Mouse (Mus musculus) limb, embryonic 11.5 days (tissue): Measurements from ENCODE around the gene Gm4756. TPM values are rescaled to one million over a fixed set of nuclear protein-coding genes. Genes with fewer than 3 reads are reported as not detected.
"Not testable (repeated sequence)": the region's sequence is repeated elsewhere in the genome, so short reads cannot be mapped to it uniquely, and the experiment has no call there.

ENCODE experiments used
- ATAC-seq: fragments of 200-750 bp; cut with Nextera tagmentation; 2 replicates; pipeline ENCODE4 v1.8.0; 2017; ENCODE audit warnings: low read depth; ENCODE audit not compliant: insufficient number of reproducible peaks, low FRiP score, low TSS enrichment
- DNase-seq: peaks from one replicate; pipeline ENCODE4 v3.0.0-alpha.2; 2015; ENCODE audit warnings: low spot score
- H3K27ac ChIP-seq: fragments of 300-500 bp; sonication (generic); replicated peaks from 2 replicates; pipeline ENCODE4 v1.5.1; 2014; ENCODE audit warnings: low read depth, mild to moderate bottlenecking, low read length
- H3K27me3 ChIP-seq: fragments of 300-500 bp; sonication (generic); 2 replicates; pipeline ENCODE4 v1.6.1; 2014; ENCODE audit warnings: mild to moderate bottlenecking, low read length, mixed read lengths; ENCODE audit not compliant: control insufficient read depth, insufficient read depth
- H3K36me3 ChIP-seq: fragments of 300-500 bp; sonication (generic); 2 replicates; pipeline ENCODE4 v1.6.1; 2014; ENCODE audit warnings: mild to moderate bottlenecking, low read length, moderate library complexity, mixed read lengths; ENCODE audit not compliant: control insufficient read depth, insufficient read depth
- H3K4me1 ChIP-seq: fragments of 300-500 bp; sonication (generic); 2 replicates; pipeline ENCODE4 v1.6.1; 2014; ENCODE audit warnings: low read length, mixed read lengths; ENCODE audit not compliant: control insufficient read depth, insufficient read depth
- H3K4me2 ChIP-seq: fragments of 300-500 bp; sonication (generic); 2 replicates; pipeline ENCODE4 v1.6.1; 2014; ENCODE audit warnings: low read depth, mild to moderate bottlenecking, moderate library complexity; ENCODE audit not compliant: severe bottlenecking
- H3K4me3 ChIP-seq: fragments of 300-500 bp; sonication (generic); 2 replicates; pipeline ENCODE4 v1.5.1; 2014; ENCODE audit warnings: low read depth, low read length
- H3K9ac ChIP-seq: fragments of 300-500 bp; sonication (generic); 2 replicates; pipeline ENCODE4 v1.6.1; 2014; ENCODE audit warnings: mild to moderate bottlenecking, low read length
- H3K9me3 ChIP-seq: fragments of 300-500 bp; sonication (generic); 2 replicates; pipeline ENCODE4 v1.6.1; 2016; ENCODE audit warnings: low read length; ENCODE audit not compliant: control insufficient read depth
- WGBS: fragments of 180-500 bp; shearing (Covaris S2); extraction: QIAGEN DNeasy Blood & Tissue Kit; methylation state at CpG from one replicate; pipeline ENCODE4 v1.1.7; 2014; 5-methylcytosine and 5-hydroxymethylcytosine counted together
- polyA plus RNA-seq: library from polyadenylated mRNA; unstranded; fragments of >200 nt; fragmentation: Nextera tagmentation; extraction: Ambion mirVana; gene quantifications from 2 replicates; pipeline ENCODE4 v1.2.1, GENCODE M21; 2014

Gene Gm4756
- polyA plus RNA-seq = not detected in 2 replicates

DNA sequence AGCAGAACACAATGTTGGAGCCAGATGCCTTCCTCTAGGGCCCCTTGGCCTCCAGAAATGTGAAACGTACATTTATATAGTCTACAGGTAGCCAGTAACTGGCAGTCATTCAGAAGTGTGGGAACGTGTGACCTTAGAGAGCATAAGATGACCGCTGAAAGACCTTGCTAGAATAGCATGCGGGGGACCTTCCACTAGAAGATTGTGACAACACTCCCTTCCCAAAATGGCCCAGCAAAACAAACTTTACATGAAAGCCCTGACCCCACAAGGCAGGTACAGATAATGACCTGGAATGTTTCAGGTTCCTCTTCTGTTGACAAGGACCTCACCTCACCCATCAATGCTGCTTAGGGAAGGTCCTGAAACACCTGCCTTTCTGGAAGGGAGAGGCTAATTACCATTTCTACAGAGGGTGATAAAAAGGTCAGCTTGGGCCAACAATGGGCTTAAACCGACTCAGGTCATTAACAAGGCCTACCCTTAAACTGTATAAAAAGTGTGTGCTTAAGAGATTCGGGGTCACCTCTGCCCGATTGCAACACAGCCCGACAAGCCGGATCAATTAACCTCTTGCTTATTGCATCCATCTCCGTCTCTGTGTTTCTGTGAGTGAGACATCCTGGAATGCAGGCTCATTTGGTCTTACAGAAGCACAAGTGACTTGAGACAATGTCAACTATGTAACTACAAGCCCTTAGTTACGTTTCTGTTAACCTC is at the start of gene Gm4756:
Gene Gm4756 (minus strand): TSS at position 51 of the 720 bp plus-strand sequence.
- no peak within 1 kb of the TSS for H3K4me2 ChIP-seq
- H3K36me3 ChIP-seq = no peaks in the 10 kb centered on the region
- no peak within 1 kb of the TSS for H3K27ac ChIP-seq
- WGBS = 77% methylated on average over 11 of the region's 11 CpGs
- H3K27me3 ChIP-seq = no peaks in the 10 kb centered on the region
- H3K9me3 ChIP-seq = no peaks in the 10 kb centered on the region
- no peak within 1 kb of the TSS for H3K4me3 ChIP-seq
- no peak for ATAC-seq
- no peaks in the 10 kb centered on the region for H3K4me1 ChIP-seq
- no peak within 1 kb of the TSS for H3K9ac ChIP-seq
- no peak for DNase-seq

DNA sequence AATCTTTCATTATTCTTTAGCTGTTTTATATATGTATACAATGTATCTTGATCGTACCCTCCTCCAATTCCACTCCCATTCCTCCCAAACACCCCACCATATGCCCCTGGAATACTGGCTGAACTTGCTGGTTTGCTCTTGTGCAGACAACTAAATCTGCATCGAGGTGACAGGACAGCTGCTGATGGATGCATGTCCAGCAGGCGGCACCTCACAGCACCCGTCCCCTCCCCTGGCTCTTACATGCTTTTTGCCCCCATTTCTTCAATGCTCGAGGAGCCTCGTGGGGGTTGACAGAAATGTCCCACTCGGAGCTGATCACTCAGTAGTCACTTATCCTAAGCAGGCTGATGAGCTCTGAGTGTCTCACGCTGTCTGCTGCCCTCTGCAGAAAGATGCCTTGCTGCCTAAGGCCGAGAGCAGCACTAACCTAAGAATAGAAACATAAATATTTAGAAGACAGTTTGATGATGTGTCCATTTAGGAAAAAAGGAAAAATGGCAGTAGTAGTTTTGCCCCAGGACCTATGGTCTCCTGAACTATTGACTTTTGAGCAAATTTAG is 45.5 kb upstream of the Gm4756 start:
- Histone ChIP-seq H3K9ac (no peak overlapping the region), H3K4me3 (no peak overlapping the region), H3K4me1 (no peaks in the 10 kb centered on the region), H3K27ac (no peak overlapping the region), H3K36me3 (no peaks in the 10 kb centered on the region), H3K4me2 (no peak overlapping the region), H3K9me3 (no peaks in the 10 kb centered on the region), H3K27me3 (no peaks in the 10 kb centered on the region)
- ATAC-seq (no peak), DNase-seq (no peak)
- 56% methylated on average over 9 of the region's 9 CpGs for WGBS

DNA sequence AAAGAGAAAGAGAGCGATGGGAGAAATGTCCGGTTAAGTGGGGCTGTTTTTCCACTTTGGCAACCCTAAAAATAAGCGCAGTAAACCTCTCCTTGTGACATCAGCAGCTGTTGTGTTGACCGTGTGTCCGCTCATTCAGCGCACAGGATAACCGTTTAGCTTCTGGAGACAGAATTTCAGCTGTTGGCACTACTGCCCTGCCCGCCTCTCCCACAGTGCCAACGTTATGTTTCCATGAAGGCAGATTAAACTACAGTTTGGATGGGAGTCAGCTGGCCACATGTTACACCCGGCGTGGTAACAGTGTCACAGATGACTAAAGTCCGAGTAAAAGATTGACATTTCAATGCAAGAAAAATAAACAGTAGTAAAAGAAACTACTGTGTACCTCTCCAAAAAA is 45.0 kb upstream of the Gm4756 start:
- Histone ChIP-seq H3K4me2 (no peak overlapping the region), H3K9me3 (no peaks in the 10 kb centered on the region), H3K27me3 (no peaks in the 10 kb centered on the region), H3K4me3 (no peak overlapping the region), H3K4me1 (no peaks in the 10 kb centered on the region), H3K9ac (no peak overlapping the region), H3K27ac (no peak overlapping the region), H3K36me3 (no peaks in the 10 kb centered on the region)
- WGBS = 82% methylated on average over 12 of the region's 12 CpGs
- ATAC-seq (no peak), DNase-seq (no peak)

DNA sequence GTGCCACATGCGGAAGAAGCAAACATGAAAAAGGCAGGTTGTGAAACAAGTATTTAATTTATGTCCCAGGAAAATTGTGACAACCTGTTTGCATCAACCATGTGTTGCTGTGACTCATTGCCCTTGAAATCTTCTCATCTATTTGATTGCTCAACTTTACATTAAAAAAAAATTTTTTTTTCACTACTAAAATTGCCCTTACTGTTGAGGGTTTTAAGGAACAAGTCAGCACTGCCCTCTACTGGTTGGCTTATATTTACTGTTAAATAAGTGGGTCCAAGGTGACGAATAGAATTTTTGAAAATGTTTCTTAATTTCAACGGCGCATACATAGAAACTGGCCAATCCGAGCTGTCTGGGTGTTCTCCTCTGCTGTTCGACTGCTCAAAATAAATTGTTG is 44.4 kb upstream of the Gm4756 start:
- no peaks in the 10 kb centered on the region for H3K4me1 ChIP-seq
- ATAC-seq (no peak), DNase-seq (no peak)
- H3K4me3 ChIP-seq = no peak overlapping the region
- no peaks in the 10 kb centered on the region for H3K36me3 ChIP-seq
- no peaks in the 10 kb centered on the region for H3K9me3 ChIP-seq
- no peak overlapping the region for H3K9ac ChIP-seq
- no peaks in the 10 kb centered on the region for H3K27me3 ChIP-seq
- H3K27ac ChIP-seq = no peak overlapping the region
- 49% methylated on average over 6 of the region's 6 CpGs for WGBS
- no peak overlapping the region for H3K4me2 ChIP-seq

DNA sequence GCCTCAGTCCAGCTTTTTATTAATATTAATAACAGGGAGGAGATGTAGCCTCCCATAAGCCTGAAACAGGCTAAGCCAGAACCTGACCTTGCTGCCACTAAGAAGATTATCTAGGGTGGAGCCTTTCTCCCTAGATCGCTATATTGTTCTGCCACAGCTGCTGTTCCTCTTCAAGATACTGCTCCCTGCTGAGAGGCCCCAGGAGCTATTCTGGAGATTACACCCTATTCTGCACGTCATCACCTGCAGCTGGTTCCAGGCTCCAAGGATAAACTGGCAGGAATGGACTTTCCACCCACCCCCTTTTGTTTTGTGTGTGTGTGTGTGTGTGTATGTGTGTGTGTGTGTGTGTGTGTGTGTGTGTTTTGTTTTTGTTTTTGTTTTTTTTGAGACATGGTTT is 38.8 kb upstream of the Gm4756 start:
- H3K27ac ChIP-seq, ATAC-seq, H3K9me3 ChIP-seq, DNase-seq, H3K4me2 ChIP-seq, H3K36me3 ChIP-seq, H3K27me3 ChIP-seq, H3K9ac ChIP-seq, H3K4me1 ChIP-seq, H3K4me3 ChIP-seq: not testable (repeated sequence)
- 60% methylated on average over 2 of the region's 2 CpGs for WGBS

DNA sequence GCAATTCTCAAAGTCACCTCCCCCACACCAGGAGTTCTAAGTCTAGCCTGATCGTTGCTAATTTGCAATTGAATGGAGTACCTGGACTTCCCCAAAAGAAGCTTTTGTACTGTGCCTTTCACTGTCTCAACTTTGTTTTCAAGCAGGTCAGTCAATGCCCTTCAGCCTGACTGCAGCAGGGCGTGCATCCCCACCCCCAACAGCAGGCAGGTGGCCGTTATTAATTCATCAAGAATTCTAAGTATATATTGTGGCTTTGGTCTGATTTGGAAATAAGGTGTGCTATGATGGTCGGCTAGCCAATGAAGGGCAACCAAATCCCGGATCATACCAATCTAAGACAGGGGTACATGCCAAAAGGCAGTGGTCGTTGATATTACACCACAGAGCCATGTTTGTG is 38.3 kb upstream of the Gm4756 start:
- not testable (repeated sequence) for H3K9ac ChIP-seq, ATAC-seq, H3K27ac ChIP-seq, H3K27me3 ChIP-seq, DNase-seq, H3K9me3 ChIP-seq, H3K4me3 ChIP-seq, H3K4me2 ChIP-seq, H3K36me3 ChIP-seq, H3K4me1 ChIP-seq
- 44% methylated on average over 6 of the region's 6 CpGs for WGBS

DNA sequence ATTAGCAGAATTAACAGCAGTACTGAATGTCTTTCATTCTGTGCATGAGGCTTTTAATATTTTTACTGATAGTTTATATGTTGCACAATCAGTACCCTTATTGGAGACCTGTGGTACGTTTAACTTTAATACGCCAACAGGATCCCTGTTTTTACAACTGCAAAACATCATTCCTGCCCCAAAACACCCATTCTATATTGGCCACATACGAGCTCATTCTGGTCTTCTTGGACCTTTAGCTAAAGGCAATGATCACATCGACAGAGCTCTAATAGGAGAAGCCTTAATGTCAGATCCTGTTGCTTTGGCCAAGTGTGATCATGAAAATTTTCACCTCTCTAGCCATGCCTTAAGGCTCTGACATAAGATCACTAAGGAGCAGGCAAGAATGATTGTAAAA is 37.1 kb upstream of the Gm4756 start:
- H3K4me1 ChIP-seq, H3K9ac ChIP-seq, H3K4me3 ChIP-seq, ATAC-seq, H3K9me3 ChIP-seq, DNase-seq, H3K4me2 ChIP-seq, H3K36me3 ChIP-seq, H3K27me3 ChIP-seq, H3K27ac ChIP-seq: not testable (repeated sequence)
- 86% methylated on average over 4 of the region's 4 CpGs for WGBS

DNA sequence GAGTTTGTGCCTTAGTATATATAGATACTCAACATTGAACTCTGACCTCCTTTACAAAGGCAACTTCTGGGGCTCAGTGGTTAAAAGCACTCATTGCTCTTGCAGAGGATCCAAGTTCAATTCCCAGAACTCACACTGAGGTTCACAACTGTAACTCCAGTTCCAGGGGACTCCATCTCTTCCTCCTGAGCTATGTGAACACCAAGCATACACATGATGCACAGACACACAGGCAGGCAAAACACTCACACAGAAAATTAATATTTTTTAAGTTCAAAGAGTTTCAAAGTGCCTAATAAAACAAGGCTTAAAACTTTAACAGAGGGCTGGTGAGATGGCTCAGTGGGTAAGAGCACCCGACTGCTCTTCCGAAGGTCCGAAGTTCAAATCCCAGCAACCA is 34.2 kb upstream of the Gm4756 start:
- H3K4me1 ChIP-seq = no peaks in the 10 kb centered on the region
- H3K27me3 ChIP-seq = no peaks in the 10 kb centered on the region
- H3K36me3 ChIP-seq = no peaks in the 10 kb centered on the region
- no peak overlapping the region for H3K9ac ChIP-seq
- H3K9me3 ChIP-seq = no peaks in the 10 kb centered on the region
- no peak overlapping the region for H3K4me2 ChIP-seq
- no peak overlapping the region for H3K4me3 ChIP-seq
- ATAC-seq (no peak), DNase-seq (no peak)
- no peak overlapping the region for H3K27ac ChIP-seq
- 98% methylated on average over 3 of the region's 3 CpGs for WGBS
